Comparison of ENCODE assay signal across 9 mouse cellular contexts in the genomic region with DNA sequence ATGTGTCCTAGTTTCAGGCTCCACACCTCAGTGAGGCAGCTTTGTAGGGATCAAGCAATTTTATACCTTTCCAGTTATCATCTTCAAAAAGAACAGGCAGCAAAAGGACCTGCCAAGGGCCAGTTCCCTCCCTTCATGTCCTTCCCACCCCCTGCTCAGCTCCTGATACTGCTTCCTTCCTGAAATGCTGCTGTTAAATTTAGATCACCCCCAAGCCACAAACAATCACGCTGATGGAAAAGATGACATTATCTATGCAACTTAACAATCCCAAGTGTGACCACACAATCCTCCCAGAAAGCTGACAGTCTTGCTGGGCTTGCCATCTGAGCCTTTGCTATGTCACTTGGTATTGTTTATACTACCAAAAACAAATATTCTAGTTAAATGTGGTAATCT. TPM values are rescaled to one million over a fixed set of nuclear protein-coding genes. Genes with fewer than 3 reads are reported as not detected.
DNase-seq lines count a peak whose midpoint lies in the region; ATAC-seq and TF ChIP-seq lines count a peak whose summit lies in the region.
"Had no signal": no experiment of that assay in that cellular context is flagged by ENCODE, and none has a peak within 500 bp of the region (broad histone marks: within the 10 kb centered on the region; RNA-seq: fewer than 3 reads in every experiment).

No protein-coding gene starts in this region.

- intact Hi-C loops in gastrocnemius, adult 2 months (cut with DNase I): no loop called here
- intact Hi-C loops in heart, postnatal 36 days (cut with DNase I): no loop called here

- no peak for DNase-seq in gastrocnemius, adult 2 months
- DNase-seq in gastrocnemius, postnatal 25 days: no peak
- DNase-seq in brain, adult 2 months (ENCODE audit: low read depth, low spot score): peak; percentile 64
- DNase-seq in heart, postnatal 36 days: peak; percentile 15 to 25
- DNase-seq in thymus, adult 18-20 months: no peak
- DNase-seq in ovary, postnatal 10 days (ENCODE audit: low spot score): no peak

- peak overlapping the region; percentile 80 for H3K27ac ChIP-seq in gastrocnemius, adult 2 months
- H3K27ac ChIP-seq: forebrain, embryonic 12.5 days had no signal

- TF ChIP-seq CTCF in gastrocnemius, adult 2 months (IDR thresholded peaks at IDR 0.05): no peak

- peak overlapping the region; percentile 47 for H3K4me3 ChIP-seq in gastrocnemius, adult 2 months
- H3K4me3 ChIP-seq: forebrain, embryonic 12.5 days had no signal

- 0 out of 2 replicates have a peak, but pooled peaks have one; percentile 10 for ATAC-seq in megakaryocyte, adult 5-6 weeks (ENCODE audit: poor library complexity, severe bottlenecking)
- ATAC-seq in erythroid progenitor cell, adult 5-6 weeks (replicated peaks; ENCODE audit: low FRiP score, poor library complexity, severe bottlenecking): no peak

RNA-seq across cellular contexts. Expression of gene Rab40c, which starts 5.7 kb away (rescaled TPM):
- total RNA-seq in gastrocnemius, adult 2 months (2021): 1 to 10 TPM; 8.1 to 9.5 TPM
- 10 to 100 TPM in 1 of 2 experiments, 1 to 10 TPM in 1; 8.7 to 11.0 TPM for total RNA-seq in gastrocnemius, postnatal 25 days (2021)
- total RNA-seq in heart, postnatal 36 days (2021): 10 to 100 TPM; 18.4 to 21.2 TPM
- 7.9 and 12.8 TPM in 2 replicates for total RNA-seq in megakaryocyte, adult 5-6 weeks (2015)
- total RNA-seq in megakaryocyte, adult 5-6 weeks (2017): 9.1 and 16.1 TPM in 2 replicates
- total RNA-seq in erythroid progenitor cell, adult 5-6 weeks (2015; ENCODE audit: low replicate concordance): 2.2 and 2.5 TPM in 2 replicates
- 0.98 and 3.2 TPM in 2 replicates for total RNA-seq in erythroid progenitor cell, adult 5-6 weeks (2017; ENCODE audit: low replicate concordance)

RNA-seq across cellular contexts. Expression of gene Pigq, which starts 30.9 kb away (rescaled TPM):
- 10 to 100 TPM; 21.0 to 28.6 TPM for total RNA-seq in gastrocnemius, adult 2 months (2021)
- 10 to 100 TPM; 30.0 to 31.9 TPM for total RNA-seq in gastrocnemius, postnatal 25 days (2021)
- total RNA-seq in heart, postnatal 36 days (2021): 10 to 100 TPM; 45.6 to 48.2 TPM
- total RNA-seq in megakaryocyte, adult 5-6 weeks (2015): 44.2 and 45.2 TPM in 2 replicates
- 33.8 and 36.5 TPM in 2 replicates for total RNA-seq in megakaryocyte, adult 5-6 weeks (2017)
- 1,618 and 1,746 TPM in 2 replicates for total RNA-seq in erythroid progenitor cell, adult 5-6 weeks (2015; ENCODE audit: low replicate concordance)
- total RNA-seq in erythroid progenitor cell, adult 5-6 weeks (2017; ENCODE audit: low replicate concordance): 1,554 and 1,638 TPM in 2 replicates

RNA-seq across cellular contexts. Expression of gene Nhlrc4, which starts 30.9 kb away (rescaled TPM):
- total RNA-seq in gastrocnemius, adult 2 months (2021): not detected
- total RNA-seq in gastrocnemius, postnatal 25 days (2021): not detected
- under 1 TPM in 1 of 2 experiments, not detected in 1; 0.19 TPM for total RNA-seq in heart, postnatal 36 days (2021)
- not detected in 2 replicates for total RNA-seq in megakaryocyte, adult 5-6 weeks (2015)
- not detected in 2 replicates for total RNA-seq in megakaryocyte, adult 5-6 weeks (2017)
- 13.7 and 13.8 TPM in 2 replicates for total RNA-seq in erythroid progenitor cell, adult 5-6 weeks (2015; ENCODE audit: low replicate concordance)
- 13.7 and 18.9 TPM in 2 replicates for total RNA-seq in erythroid progenitor cell, adult 5-6 weeks (2017; ENCODE audit: low replicate concordance)

RNA-seq across cellular contexts. Expression of gene Wfikkn1, which starts 33.2 kb away (rescaled TPM):
- total RNA-seq in gastrocnemius, adult 2 months (2021): under 1 TPM; 0.26 to 0.75 TPM
- under 1 TPM; 0.35 to 0.36 TPM for total RNA-seq in gastrocnemius, postnatal 25 days (2021)
- under 1 TPM; 0.41 to 0.64 TPM for total RNA-seq in heart, postnatal 36 days (2021)
- 1.0 and 1.6 TPM in 2 replicates for total RNA-seq in megakaryocyte, adult 5-6 weeks (2015)
- 0.04 and 0.15 TPM in 2 replicates for total RNA-seq in megakaryocyte, adult 5-6 weeks (2017)
- not detected in 2 replicates for total RNA-seq in erythroid progenitor cell, adult 5-6 weeks (2015; ENCODE audit: low replicate concordance)
- 0.26 and 1.7 TPM in 2 replicates for total RNA-seq in erythroid progenitor cell, adult 5-6 weeks (2017; ENCODE audit: low replicate concordance)

RNA-seq across cellular contexts. Expression of gene A930017K11Rik, which starts 38.5 kb away (rescaled TPM):
- total RNA-seq in gastrocnemius, adult 2 months (2021): not detected
- not detected for total RNA-seq in gastrocnemius, postnatal 25 days (2021)
- under 1 TPM; 0.19 to 0.33 TPM for total RNA-seq in heart, postnatal 36 days (2021)
- not detected in 2 replicates for total RNA-seq in megakaryocyte, adult 5-6 weeks (2015)
- total RNA-seq in megakaryocyte, adult 5-6 weeks (2017): not detected in 2 replicates
- not detected in 2 replicates for total RNA-seq in erythroid progenitor cell, adult 5-6 weeks (2015; ENCODE audit: low replicate concordance)
- not detected in 2 replicates for total RNA-seq in erythroid progenitor cell, adult 5-6 weeks (2017; ENCODE audit: low replicate concordance)

Comparison
In these comparisons a context has a peak if more than half of its experiments do, and no peak if none do; other contexts are left out.
1. DNase-seq: peak in brain, adult 2 months (single experiment) and heart, postnatal 36 days (2 of 2); none in gastrocnemius, adult 2 months (single experiment), gastrocnemius, postnatal 25 days (single experiment), thymus, adult 18-20 months (0 of 2) and ovary, postnatal 10 days (single experiment).
2. RNA of gene Pigq, which starts 30.9 kb away (total RNA-seq): 1,554 to 1,746 TPM in erythroid progenitor cell, adult 5-6 weeks; 45.6 to 48.2 TPM in heart, postnatal 36 days, 33.8 to 45.2 TPM in megakaryocyte, adult 5-6 weeks, 30.0 to 31.9 TPM in gastrocnemius, postnatal 25 days and 21.0 to 28.6 TPM in gastrocnemius, adult 2 months; every median in the first group is over 10 times any median in the second.
3. RNA of gene Nhlrc4, which starts 30.9 kb away (total RNA-seq): 13.7 to 18.9 TPM in erythroid progenitor cell, adult 5-6 weeks; 0.19 TPM in heart, postnatal 36 days, not detected in gastrocnemius, adult 2 months, not detected in gastrocnemius, postnatal 25 days and not detected in megakaryocyte, adult 5-6 weeks; every median in the first group is over 10 times any median in the second.